8 mouse cellular contexts compared by ENCODE assay signal in genomic region chr4:140910661-140911310, GRCm38 (mm10). TPM values are rescaled to one million over a fixed set of nuclear protein-coding genes. Genes with fewer than 3 reads are reported as not detected.
A peak's percentile ranks its signal among the peaks of the same experiment; 100 is the strongest.
DNase-seq lines count a peak whose midpoint lies in the region; ATAC-seq lines count a peak whose summit lies in the region.

No protein-coding gene starts in this region.

- no peaks in the 10 kb centered on the region for H3K36me3 ChIP-seq in hindbrain, embryonic 11.5 days (ENCODE audit: control insufficient read depth, insufficient read depth, low read length)
- no peaks in the 10 kb centered on the region for H3K36me3 ChIP-seq in hindbrain, embryonic 13.5 days
- H3K36me3 ChIP-seq in limb, embryonic 11.5 days (ENCODE audit: control insufficient read depth, insufficient read depth, low read length) = no peaks in the 10 kb centered on the region

- no peaks in the 10 kb centered on the region for H3K4me1 ChIP-seq in hindbrain, embryonic 11.5 days (replicated peaks; ENCODE audit: control insufficient read depth, insufficient read depth, low read length)
- H3K4me1 ChIP-seq in hindbrain, embryonic 13.5 days (replicated peaks) = peaks cover 22% of the 10 kb centered on the region
- H3K4me1 ChIP-seq in limb, embryonic 11.5 days (ENCODE audit: control insufficient read depth, insufficient read depth, low read length) = peaks cover 7% of the 10 kb centered on the region

- peaks cover 7% of the 10 kb centered on the region for H3K27me3 ChIP-seq in hindbrain, embryonic 11.5 days (ENCODE audit: control insufficient read depth, insufficient read depth, low read length)
- H3K27me3 ChIP-seq in hindbrain, embryonic 13.5 days = peaks cover 39% of the 10 kb centered on the region
- H3K27me3 ChIP-seq in limb, embryonic 11.5 days (ENCODE audit: control insufficient read depth, insufficient read depth, low read length) = peaks cover 9% of the 10 kb centered on the region; the same call in 1 of the 2 replicates

- H3K27ac ChIP-seq in hindbrain, embryonic 11.5 days (ENCODE audit: low read depth, low read length) = no peak overlapping the region
- H3K27ac ChIP-seq in hindbrain, embryonic 13.5 days = no peak overlapping the region
- H3K27ac ChIP-seq in limb, embryonic 11.5 days (replicated peaks; ENCODE audit: low read depth, low read length) = no peak overlapping the region

- H3K4me2 ChIP-seq in hindbrain, embryonic 11.5 days (replicated peaks; ENCODE audit: low read depth, low read length) = no peak overlapping the region
- no peak overlapping the region for H3K4me2 ChIP-seq in hindbrain, embryonic 13.5 days
- H3K4me2 ChIP-seq in limb, embryonic 11.5 days (ENCODE audit: low read depth, severe bottlenecking) = peak overlapping the region; percentile 1; the same call in 1 of the 2 replicates

- peak; percentile 28 for DNase-seq in hindbrain, embryonic 11.5 days (ENCODE audit: low spot score)
- peak; percentile 73 for DNase-seq in ZHBTc4 (ENCODE audit: low read depth, low spot score)
- peak; percentile 38 to 45 for DNase-seq in heart, adult 9 months (ENCODE audit: low spot score in 2 of 2)
- peak; percentile 48 for DNase-seq in limb, embryonic 11.5 days (ENCODE audit: low spot score)
- no peak for DNase-seq in layer of hippocampus, adult 18-20 months (ENCODE audit: low spot score in 2 of 2)
- DNase-seq in left cerebral cortex, postnatal 10 days (ENCODE audit: extremely low spot score in 1 of 2, low spot score in 2 of 2) = no peak

- no peak overlapping the region for H3K4me3 ChIP-seq in hindbrain, embryonic 11.5 days (ENCODE audit: low read depth, low read length)
- no peak overlapping the region for H3K4me3 ChIP-seq in hindbrain, embryonic 13.5 days
- no peak overlapping the region for H3K4me3 ChIP-seq in limb, embryonic 11.5 days (ENCODE audit: low read depth, low read length)

- ATAC-seq in hindbrain, embryonic 11.5 days (ENCODE audit: low FRiP score) = no peak
- no peak for ATAC-seq in hindbrain, embryonic 13.5 days (ENCODE audit: low FRiP score)
- ATAC-seq in limb, embryonic 11.5 days (ENCODE audit: insufficient number of reproducible peaks, low FRiP score, low TSS enrichment, low read depth) = 0 out of 2 replicates have a peak, but pooled peaks have one; percentile 38
- ATAC-seq in monocyte, adult 5-6 weeks (replicated peaks; ENCODE audit: insufficient number of reproducible peaks, low FRiP score, low TSS enrichment, poor library complexity, severe bottlenecking) = no peak

- WGBS in hindbrain, embryonic 11.5 days = 37% methylated on average over 17 of the region's 17 CpGs
- 40% methylated on average over 17 of the region's 17 CpGs for WGBS in hindbrain, embryonic 13.5 days
- 14% methylated on average over 17 of the region's 17 CpGs for WGBS in limb, embryonic 11.5 days

- intact Hi-C loops in left cerebral cortex, postnatal 10 days (cut with DNase I) = no loop called here

- H3K9me3 ChIP-seq in hindbrain, embryonic 11.5 days (ENCODE audit: control insufficient read depth, low read length) = no peaks in the 10 kb centered on the region
- H3K9me3 ChIP-seq in hindbrain, embryonic 13.5 days = no peaks in the 10 kb centered on the region
- no peaks in the 10 kb centered on the region for H3K9me3 ChIP-seq in limb, embryonic 11.5 days (ENCODE audit: control insufficient read depth, low read length)

- H3K9ac ChIP-seq in hindbrain, embryonic 11.5 days (ENCODE audit: low read depth, low read length) = no peak overlapping the region
- no peak overlapping the region for H3K9ac ChIP-seq in hindbrain, embryonic 13.5 days
- H3K9ac ChIP-seq in limb, embryonic 11.5 days (ENCODE audit: low read length) = no peak overlapping the region

RNA-seq across cellular contexts. Expression of gene Padi2, which starts 4.6 kb away (rescaled TPM):
- polyA plus RNA-seq in hindbrain, embryonic 11.5 days (2014; fragmentation: Nextera tagmentation; extraction: Ambion mirVana) = 1.2 and 2.4 TPM in 2 replicates
- 0.89 and 1.1 TPM in 2 replicates for polyA plus RNA-seq in hindbrain, embryonic 13.5 days (2015; fragmentation: Nextera tagmentation; extraction: Ambion mirVana)
- 0.17 and 0.35 TPM in 2 replicates for polyA plus RNA-seq in limb, embryonic 11.5 days (2014; fragmentation: Nextera tagmentation; extraction: Ambion mirVana)
- 41.3 to 73.2 TPM (median 47.7 TPM) in 3 replicates for total RNA-seq in monocyte, adult 5-6 weeks (2017)
- 10 to 100 TPM; 25.0 to 27.3 TPM for total RNA-seq in layer of hippocampus, adult 18-20 months (2021)
- total RNA-seq in left cerebral cortex, postnatal 10 days (2021) = 1 to 10 TPM; 3.3 to 4.9 TPM

RNA-seq across cellular contexts. Expression of gene Sdhb, which starts 50.2 kb away (rescaled TPM):
- 413 and 428 TPM in 2 replicates for polyA plus RNA-seq in hindbrain, embryonic 11.5 days (2014; fragmentation: Nextera tagmentation; extraction: Ambion mirVana)
- polyA plus RNA-seq in hindbrain, embryonic 13.5 days (2015; fragmentation: Nextera tagmentation; extraction: Ambion mirVana) = 442 and 459 TPM in 2 replicates
- 403 and 421 TPM in 2 replicates for polyA plus RNA-seq in limb, embryonic 11.5 days (2014; fragmentation: Nextera tagmentation; extraction: Ambion mirVana)
- 122 to 131 TPM (median 125 TPM) in 3 replicates for total RNA-seq in monocyte, adult 5-6 weeks (2017)
- total RNA-seq in layer of hippocampus, adult 18-20 months (2021) = 100 to 1,000 TPM; 183 to 190 TPM
- 100 to 1,000 TPM; 197 to 203 TPM for total RNA-seq in left cerebral cortex, postnatal 10 days (2021)

Comparison
In these comparisons a context has a peak if more than half of its experiments do, and no peak if none do; other contexts are left out.
1. DNase-seq: peak in hindbrain, embryonic 11.5 days (single experiment), ZHBTc4 (single experiment), heart, adult 9 months (2 of 2) and limb, embryonic 11.5 days (single experiment); none in layer of hippocampus, adult 18-20 months (0 of 2) and left cerebral cortex, postnatal 10 days (0 of 2).